Mouse (Mus musculus) stomach, embryonic 16.5 days (tissue): ENCODE measurements at regions not wholly inside any gene's neighbourhood (a gene's known extent, or its start where the extent isn't known, plus 50 kb on each side); places are given as distances from the start of the nearest gene placed in this dataset.

Experiments used
- ATAC-seq: fragments of 200-750 bp; cut with Nextera tagmentation; 2 replicates; pipeline ENCODE4 v1.8.0; 2017; ENCODE audit warnings: moderate number of reproducible peaks, moderate TSS enrichment; ENCODE audit not compliant: insufficient read depth, low FRiP score
- H3K27ac ChIP-seq: fragments of 300-500 bp; sonication (generic); 2 replicates; pipeline ENCODE4 v1.5.1; 2014; ENCODE audit warnings: low read length
- H3K27me3 ChIP-seq: fragments of 300-500 bp; sonication (generic); 2 replicates; pipeline ENCODE4 v1.6.1; 2014; ENCODE audit warnings: low read length, control low read depth, mixed read lengths; ENCODE audit not compliant: control insufficient read depth, insufficient read depth
- H3K36me3 ChIP-seq: fragments of 300-500 bp; sonication (generic); 2 replicates; pipeline ENCODE4 v1.6.1; 2014; ENCODE audit warnings: low read length; ENCODE audit not compliant: control insufficient read depth, insufficient read depth
- H3K4me1 ChIP-seq: fragments of 300-500 bp; sonication (generic); 2 replicates; pipeline ENCODE4 v1.6.1; 2014; ENCODE audit warnings: low read length, control low read depth, mixed read lengths; ENCODE audit not compliant: control insufficient read depth, insufficient read depth
- H3K4me2 ChIP-seq: fragments of 300-500 bp; sonication (generic); 2 replicates; pipeline ENCODE4 v1.6.1; 2014; ENCODE audit warnings: low read depth, low read length, mixed read lengths
- H3K4me3 ChIP-seq: fragments of 300-500 bp; sonication (generic); replicated peaks from 2 replicates; pipeline ENCODE4 v1.5.1; 2014; ENCODE audit warnings: mild to moderate bottlenecking, low read length
- H3K9ac ChIP-seq: fragments of 300-500 bp; sonication (generic); 2 replicates; pipeline ENCODE4 v1.6.1; 2014; ENCODE audit warnings: low read length
- H3K9me3 ChIP-seq: fragments of 300-500 bp; sonication (generic); replicated peaks from 2 replicates; pipeline ENCODE4 v1.6.1; 2016; ENCODE audit warnings: low read length, control low read depth; ENCODE audit not compliant: control insufficient read depth
- WGBS: fragments of 180-500 bp; shearing (Covaris S2); extraction: QIAGEN DNeasy Blood & Tissue Kit; methylation state at CpG from one replicate; pipeline ENCODE4 v1.1.7; 2014; 5-methylcytosine and 5-hydroxymethylcytosine counted together

- Histone ChIP-seq H3K27me3 (no peaks in the 10 kb centered on the region), H3K27ac (no peak overlapping the region), H3K4me3 (no peak overlapping the region), H3K4me2 (no peak overlapping the region), H3K9me3 (no peaks in the 10 kb centered on the region), H3K9ac (no peak overlapping the region), H3K4me1 (no peaks in the 10 kb centered on the region), H3K36me3 (no peaks in the 10 kb centered on the region)
- ATAC-seq = no peak
- 63% methylated on average over 1 of the region's 1 CpGs for WGBS
These were observed 1478.0 kb upstream of the 1700008P02Rik start for GRCm38 (mm10) chr3:8098291-8098690.

- no peaks in the 10 kb centered on the region for H3K4me1 ChIP-seq
- H3K36me3 ChIP-seq = no peaks in the 10 kb centered on the region
- H3K27me3 ChIP-seq = no peaks in the 10 kb centered on the region
- no peak overlapping the region for H3K27ac ChIP-seq
- 57% methylated on average over 2 of the region's 2 CpGs for WGBS
- ATAC-seq = no peak
- H3K9ac ChIP-seq = no peak overlapping the region
- no peak overlapping the region for H3K4me2 ChIP-seq
- H3K4me3 ChIP-seq = no peak overlapping the region
- H3K9me3 ChIP-seq = no peaks in the 10 kb centered on the region
These were observed 1464.5 kb upstream of the 1700008P02Rik start for GRCm38 (mm10) chr3:8084749-8085148.

- H3K4me1 ChIP-seq = no peaks in the 10 kb centered on the region
- no peaks in the 10 kb centered on the region for H3K9me3 ChIP-seq
- no peak overlapping the region for H3K27ac ChIP-seq
- ATAC-seq = no peak
- H3K36me3 ChIP-seq = no peaks in the 10 kb centered on the region
- no peaks in the 10 kb centered on the region for H3K27me3 ChIP-seq
- H3K4me2 ChIP-seq = no peak overlapping the region
- no peak overlapping the region for H3K9ac ChIP-seq
- H3K4me3 ChIP-seq = no peak overlapping the region
These were observed 1433.5 kb upstream of the 1700008P02Rik start for GRCm38 (mm10) chr3:8053711-8054110.

GRCm38 (mm10) chr3:8051167-8051566 is 1430.9 kb upstream of the 1700008P02Rik start:
- H3K9ac ChIP-seq = no peak overlapping the region
- H3K27me3 ChIP-seq = no peaks in the 10 kb centered on the region
- no peak for ATAC-seq
- no peaks in the 10 kb centered on the region for H3K36me3 ChIP-seq
- no peak overlapping the region for H3K4me3 ChIP-seq
- 80% methylated on average over 4 of the region's 4 CpGs for WGBS
- no peak overlapping the region for H3K27ac ChIP-seq
- no peak overlapping the region for H3K4me2 ChIP-seq
- H3K4me1 ChIP-seq = no peaks in the 10 kb centered on the region
- no peaks in the 10 kb centered on the region for H3K9me3 ChIP-seq

- H3K4me1 ChIP-seq = no peaks in the 10 kb centered on the region
- WGBS = 65% methylated on average over 1 of the region's 1 CpGs
- H3K27ac ChIP-seq = no peak overlapping the region
- no peak overlapping the region for H3K4me2 ChIP-seq
- H3K27me3 ChIP-seq = no peaks in the 10 kb centered on the region
- no peaks in the 10 kb centered on the region for H3K9me3 ChIP-seq
- H3K36me3 ChIP-seq = no peaks in the 10 kb centered on the region
- no peak overlapping the region for H3K4me3 ChIP-seq
- no peak for ATAC-seq
- H3K9ac ChIP-seq = no peak overlapping the region
These were observed 1429.5 kb upstream of the 1700008P02Rik start for GRCm38 (mm10) chr3:8049706-8050105.

- 37% methylated on average over 3 of the region's 3 CpGs for WGBS
These were observed 1426.1 kb upstream of the 1700008P02Rik start for GRCm38 (mm10) chr3:8046348-8046747.

GRCm38 (mm10) chr3:8036697-8037096 is 1416.5 kb upstream of the 1700008P02Rik start:
- Histone ChIP-seq H3K27me3 (no peaks in the 10 kb centered on the region), H3K4me1 (no peaks in the 10 kb centered on the region), H3K4me2 (no peak overlapping the region), H3K36me3 (no peaks in the 10 kb centered on the region), H3K27ac (no peak overlapping the region), H3K9me3 (no peaks in the 10 kb centered on the region), H3K9ac (no peak overlapping the region), H3K4me3 (no peak overlapping the region)
- ATAC-seq = no peak
- WGBS = 63% methylated on average over 1 of the region's 1 CpGs

More at GRCm38 (mm10) chr3:8046348-8046747, 1426.1 kb upstream of the 1700008P02Rik start:
- no peak overlapping the region for H3K4me2 ChIP-seq
- H3K27ac ChIP-seq = no peak overlapping the region
- no peaks in the 10 kb centered on the region for H3K27me3 ChIP-seq
- H3K36me3 ChIP-seq = no peaks in the 10 kb centered on the region
- H3K9me3 ChIP-seq = no peaks in the 10 kb centered on the region
- no peak for ATAC-seq
- no peak overlapping the region for H3K9ac ChIP-seq
- no peaks in the 10 kb centered on the region for H3K4me1 ChIP-seq
- H3K4me3 ChIP-seq = no peak overlapping the region

- Histone ChIP-seq H3K4me1 (no peaks in the 10 kb centered on the region), H3K27me3 (no peaks in the 10 kb centered on the region), H3K9me3 (no peaks in the 10 kb centered on the region), H3K9ac (no peak overlapping the region), H3K4me2 (no peak overlapping the region), H3K4me3 (no peak overlapping the region), H3K36me3 (no peaks in the 10 kb centered on the region), H3K27ac (no peak overlapping the region)
- ATAC-seq = no peak
- WGBS = 76% methylated on average over 14 of the region's 14 CpGs
These were observed 1415.0 kb upstream of the 1700008P02Rik start for GRCm38 (mm10) chr3:8035091-8035729.

GRCm38 (mm10) chr3:8026325-8027017 is 1406.2 kb upstream of the 1700008P02Rik start:
- H3K4me1 ChIP-seq = no peaks in the 10 kb centered on the region
- H3K9me3 ChIP-seq = no peaks in the 10 kb centered on the region
- no peak overlapping the region for H3K9ac ChIP-seq
- H3K4me3 ChIP-seq = no peak overlapping the region
- no peak overlapping the region for H3K27ac ChIP-seq
- H3K27me3 ChIP-seq = no peaks in the 10 kb centered on the region
- H3K36me3 ChIP-seq = no peaks in the 10 kb centered on the region
- H3K4me2 ChIP-seq = no peak overlapping the region
- no peak for ATAC-seq
- WGBS = 63% methylated on average over 4 of the region's 4 CpGs
